Mouse (Mus musculus) neural tube, postnatal 0 days (tissue): ENCODE results near the gene Med31. TPM values are rescaled to one million over a fixed set of nuclear protein-coding genes. Genes with fewer than 3 reads are reported as not detected.

ENCODE experiments used
- polyA plus RNA-seq: library from polyadenylated mRNA; unstranded; fragments of >200 nt; fragmentation: Nextera tagmentation; extraction: Ambion mirVana; gene quantifications from 2 replicates; pipeline ENCODE4 v1.2.1, GENCODE M21; 2015

The Med31 gene
- polyA plus RNA-seq, result 46.2 and 51.1 TPM in 2 replicates

DNA sequence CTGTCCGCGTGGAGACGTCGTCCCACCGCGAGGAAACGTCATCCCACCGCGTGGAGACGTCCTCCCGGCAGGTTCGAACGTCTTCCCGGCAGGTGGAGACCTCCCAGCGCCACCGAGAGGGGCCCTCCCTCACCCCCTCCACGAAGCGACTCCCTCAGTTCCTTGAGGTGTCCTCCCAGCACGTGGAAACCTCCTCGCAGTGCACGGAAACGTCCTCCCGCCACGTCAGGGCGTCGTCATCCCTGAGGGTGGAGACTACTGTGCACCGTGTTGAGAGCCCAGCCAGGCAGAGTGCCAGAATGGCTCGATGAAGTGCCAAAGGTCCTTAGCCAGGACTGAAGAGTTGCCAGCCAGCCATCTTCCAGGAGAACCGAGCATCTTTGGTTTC lies at the start of gene Med31:
Med31 (minus strand) TSS at position 183 of the 388 bp plus-strand sequence.

DNA sequence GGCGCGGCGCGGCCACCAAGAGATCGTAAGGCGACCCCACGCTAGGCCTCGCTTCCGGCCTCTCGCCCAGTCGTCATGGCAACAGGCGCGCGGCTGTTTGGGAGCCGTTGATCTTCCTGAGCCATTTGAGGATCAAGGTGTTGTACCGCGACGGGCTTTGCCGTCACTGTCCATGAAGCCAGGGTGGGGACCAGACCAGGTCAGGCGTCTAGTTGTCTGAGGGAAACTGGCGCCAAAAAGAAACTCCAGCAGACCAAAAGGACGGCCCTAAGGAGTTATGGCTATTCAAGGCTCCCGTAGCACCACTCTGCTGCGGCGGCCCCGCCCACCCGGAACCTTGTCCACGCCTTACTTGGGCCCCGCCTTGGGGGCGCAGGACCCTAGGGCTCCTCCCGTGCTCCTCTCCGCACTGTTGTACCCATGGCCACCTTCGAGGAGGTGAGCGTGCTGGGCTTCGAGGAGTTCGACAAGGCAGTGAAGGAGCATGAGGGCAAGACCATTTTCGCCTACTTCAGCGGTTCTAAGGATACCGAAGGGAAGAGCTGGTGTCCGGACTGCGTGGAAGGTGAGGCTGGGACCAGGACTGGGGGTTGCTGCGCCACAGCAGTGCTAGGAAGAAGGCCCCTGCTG lies 8.1 kb downstream of the Med31 start, which contains the start of the genes 4933427D14Rik and Txndc17:
4933427D14Rik (minus strand) TSS at position 256 of the 630 bp plus-strand sequence.
Txndc17 (plus strand) TSS at position 344 of the 630 bp plus-strand sequence.

DNA sequence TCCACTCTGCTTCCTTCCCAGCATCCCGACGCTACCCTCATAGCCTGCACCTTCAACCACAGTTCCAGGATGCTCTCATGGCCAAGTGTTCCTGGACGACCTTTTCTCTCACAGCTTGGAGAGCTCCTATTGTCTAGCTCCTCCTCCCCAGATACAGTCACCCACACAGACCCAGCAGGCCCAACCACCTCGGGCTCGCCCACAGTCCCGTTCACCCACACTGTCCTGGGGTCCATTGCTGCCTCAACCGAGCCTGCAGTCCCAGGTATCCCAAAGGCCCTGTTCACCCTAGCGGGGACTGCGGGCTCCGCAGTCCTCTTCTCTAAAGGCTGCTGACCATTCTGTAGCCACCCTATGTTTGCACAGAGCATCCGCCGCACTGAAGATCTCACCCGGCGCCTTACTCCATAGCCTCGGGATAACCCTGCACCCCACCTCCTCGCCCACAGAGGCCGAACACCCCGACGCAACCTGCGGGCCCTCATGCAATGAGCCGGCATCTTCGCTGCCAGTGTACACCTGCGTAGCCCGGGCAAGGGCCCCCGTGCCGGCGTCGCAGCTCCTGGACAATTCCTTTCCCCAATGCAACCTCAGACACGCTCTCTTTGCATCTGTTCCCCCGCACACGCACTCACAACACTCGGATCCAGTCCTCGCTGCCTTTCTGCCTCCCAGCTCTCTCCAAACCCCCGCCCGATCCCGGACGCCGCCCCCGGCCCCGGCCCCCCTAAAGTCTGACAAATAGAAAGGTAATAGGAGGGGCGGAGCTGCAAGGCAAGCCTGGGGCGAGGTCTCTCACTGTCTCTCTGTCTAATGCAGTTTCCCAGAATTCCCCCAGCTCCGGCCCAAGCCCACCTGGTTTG lies 8.8 kb downstream of the Med31 start, which contains the start of gene Gm43951:
Gm43951 (minus strand) TSS at position 500 of the 863 bp plus-strand sequence.

Other genes with a start within 250 kb of the Med31 start
- 0.10 and 0.13 TPM in 2 replicates for gene Aipl1, start 178.1 kb downstream of the Med31 start, polyA plus RNA-seq
- gene Pimreg, start 173.6 kb downstream of the Med31 start, polyA plus RNA-seq, result 14.3 and 14.7 TPM in 2 replicates
- gene Pitpnm3, start 79.8 kb downstream of the Med31 start, polyA plus RNA-seq, result 8.4 and 9.9 TPM in 2 replicates
- 1.3 and 1.6 TPM in 2 replicates for gene Gm43951, start 8.8 kb downstream of the Med31 start, polyA plus RNA-seq
- gene 4933427D14Rik, start 8.1 kb downstream of the Med31 start, polyA plus RNA-seq, result 21.9 and 22.9 TPM in 2 replicates
- gene Txndc17, start 8.0 kb downstream of the Med31 start, polyA plus RNA-seq, result 162 and 180 TPM in 2 replicates
- 5.3 and 5.4 TPM in 2 replicates for gene Slc13a5, start 51.6 kb upstream of the Med31 start, polyA plus RNA-seq
- 5.9 and 8.1 TPM in 2 replicates for gene Xaf1, start 86.0 kb upstream of the Med31 start, polyA plus RNA-seq
- gene Fbxo39, start 98.9 kb upstream of the Med31 start, polyA plus RNA-seq, result 0.13 TPM in 1 of 2 replicates, not detected in the other
- gene Tekt1, start 146.8 kb upstream of the Med31 start, polyA plus RNA-seq, result 5.7 TPM in 2 replicates
- 8.3 and 8.5 TPM in 2 replicates for gene Smtnl2, start 196.1 kb upstream of the Med31 start, polyA plus RNA-seq
- gene Ggt6, start 219.9 kb upstream of the Med31 start, polyA plus RNA-seq, result 0.12 TPM in 1 of 2 replicates, not detected in the other
- gene Mybbp1a, start 225.8 kb upstream of the Med31 start, polyA plus RNA-seq, result 54.2 and 56.1 TPM in 2 replicates